Mouse (Mus musculus) heart, postnatal 14 days (tissue): ENCODE data around the gene Cacna2d3. TPM values are rescaled to one million over a fixed set of nuclear protein-coding genes. Genes with fewer than 3 reads are reported as not detected.

ENCODE experiments used
- DNase-seq, 2 experiments: peaks; one replicate each; pipeline ENCODE4 v3.0.0; 2021 to 2022
- intact Hi-C: fragments of 180-260 bp; cut with DNase I; formaldehyde crosslinking; loops from one replicate; pipeline ENCODE4 v1.15.1; 2025
- total RNA-seq, 2 experiments: library from RNA; stranded (reverse); gene quantifications; 2 replicates each; pipeline ENCODE4 v1.2.3; 2021

Cacna2d3 gene
- total RNA-seq, 2 experiments from 2014 or later: 0.07 to 0.17 TPM

GRCm38 (mm10) chr14:29648721-29649120, 72.9 kb downstream of the Cacna2d3 start:
- DNase-seq: no peak
- intact Hi-C loops: no loop called here

GRCm38 (mm10) chr14:29645421-29645820, 76.2 kb downstream of the Cacna2d3 start:
- intact Hi-C loops: no loop called here
- DNase-seq: no peak

DNA sequence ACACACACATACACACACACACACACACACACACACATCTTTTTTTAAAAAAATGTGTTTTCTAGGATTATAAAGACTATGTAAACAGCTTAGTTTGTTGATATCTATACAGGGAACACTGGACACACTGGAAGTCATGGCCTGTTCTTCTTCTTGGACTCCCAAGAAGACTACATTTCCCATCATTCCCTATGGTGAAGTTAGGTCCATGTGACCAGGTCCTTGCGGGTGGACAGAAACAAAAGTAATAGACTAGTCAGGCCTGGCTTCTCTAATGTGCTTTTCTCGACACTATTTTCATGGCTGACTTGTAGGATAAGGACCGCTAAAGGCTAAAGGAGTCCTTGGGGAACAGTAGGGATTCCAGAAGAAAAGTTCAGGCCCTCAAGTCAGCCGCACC, 78.4 kb downstream of the Cacna2d3 start:
- intact Hi-C loops: no loop called here
- no peak for DNase-seq

DNA sequence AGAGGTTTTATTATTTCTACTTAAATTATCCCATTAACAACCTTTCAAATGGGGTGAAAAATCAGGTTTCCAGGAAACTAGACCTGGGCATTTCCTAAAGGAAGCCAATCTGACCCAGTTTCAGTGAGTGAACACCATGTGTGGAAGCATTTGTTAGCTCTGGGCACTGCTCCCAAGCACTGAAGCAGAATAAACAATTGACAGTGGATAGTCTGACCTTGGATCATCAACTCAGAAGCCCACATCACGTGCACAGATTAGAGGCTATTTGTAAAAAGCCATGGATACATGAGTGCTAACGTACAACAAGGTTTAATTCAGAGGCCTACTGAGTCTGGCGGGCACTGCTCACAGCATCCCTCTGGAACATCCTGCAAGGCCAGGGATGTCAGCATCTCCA, 82.4 kb downstream of the Cacna2d3 start:
- intact Hi-C loops: no loop called here
- no peak for DNase-seq

DNA sequence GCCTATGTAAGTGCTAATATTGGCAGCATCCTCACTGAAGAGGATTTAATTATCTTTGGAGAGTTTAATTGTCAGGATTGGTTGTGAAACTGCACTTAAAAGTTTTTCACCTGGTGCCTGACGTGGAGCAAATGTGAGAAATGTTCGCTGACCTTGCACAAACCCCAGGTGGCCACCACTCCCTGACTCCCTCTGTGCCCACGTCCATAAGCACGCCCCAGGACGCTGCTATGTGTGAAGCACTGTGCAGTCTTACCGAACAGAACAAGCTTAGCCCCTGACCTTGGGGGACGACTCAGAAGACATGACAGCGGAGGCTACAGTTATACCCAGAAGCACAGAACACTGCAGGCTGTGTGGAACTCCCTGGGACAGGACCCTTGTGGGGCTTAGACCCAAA, 93.5 kb downstream of the Cacna2d3 start:
- no peak for DNase-seq
- intact Hi-C loops: no loop called here

- intact Hi-C loops: no loop called here
- no peak for DNase-seq
Measured at GRCm38 (mm10) chr14:29612436-29612835, 109.2 kb downstream of the Cacna2d3 start.

- intact Hi-C loops: no loop called here
- no peak for DNase-seq
Measured at GRCm38 (mm10) chr14:29608761-29609160, 112.9 kb downstream of the Cacna2d3 start.

DNA sequence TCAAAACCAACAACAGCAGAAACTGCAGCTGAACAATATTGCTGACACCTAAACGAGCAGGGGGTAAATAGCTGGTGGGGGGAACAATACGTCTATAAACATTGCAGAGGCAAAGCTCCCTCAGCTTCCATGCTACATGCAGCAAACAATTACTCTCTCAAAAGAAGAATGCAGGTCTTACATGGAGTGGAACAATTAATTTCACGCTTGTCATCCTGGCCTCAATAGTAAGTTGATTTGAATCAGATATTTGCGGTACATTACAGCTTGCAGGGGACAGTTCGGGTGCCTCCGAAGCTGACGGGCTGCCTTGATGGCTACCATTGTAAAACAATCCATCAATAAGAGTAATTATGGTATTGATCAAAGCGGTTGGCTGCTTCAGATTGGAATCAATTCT, 122.2 kb downstream of the Cacna2d3 start:
- intact Hi-C loops: no loop called here

GRCm38 (mm10) chr14:29592896-29593295, 128.8 kb downstream of the Cacna2d3 start:
- DNase-seq: no peak
- intact Hi-C loops: no loop called here

More for the DNA sequence above, 122.2 kb downstream of the Cacna2d3 start:
- DNase-seq: no peak

DNA sequence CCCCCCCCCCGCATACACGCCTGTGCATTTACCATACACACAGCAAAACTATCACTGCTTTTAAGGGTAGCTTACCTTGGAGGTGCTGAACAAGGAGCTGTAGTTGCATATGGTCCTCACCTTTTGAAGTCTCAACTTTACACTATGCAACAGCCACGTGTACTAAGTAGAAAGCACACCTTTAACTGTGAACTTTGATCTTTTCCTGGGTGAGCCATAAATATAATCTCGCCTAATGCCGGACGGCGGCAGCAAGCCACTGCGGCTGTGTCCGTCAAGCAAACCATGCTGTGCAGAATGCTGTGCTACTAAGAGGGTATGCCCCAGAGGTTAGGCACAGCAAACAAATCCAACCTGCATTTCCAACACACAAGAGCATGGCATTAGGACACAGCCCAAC, 132.0 kb downstream of the Cacna2d3 start:
- intact Hi-C loops: no loop called here
- no peak for DNase-seq

DNA sequence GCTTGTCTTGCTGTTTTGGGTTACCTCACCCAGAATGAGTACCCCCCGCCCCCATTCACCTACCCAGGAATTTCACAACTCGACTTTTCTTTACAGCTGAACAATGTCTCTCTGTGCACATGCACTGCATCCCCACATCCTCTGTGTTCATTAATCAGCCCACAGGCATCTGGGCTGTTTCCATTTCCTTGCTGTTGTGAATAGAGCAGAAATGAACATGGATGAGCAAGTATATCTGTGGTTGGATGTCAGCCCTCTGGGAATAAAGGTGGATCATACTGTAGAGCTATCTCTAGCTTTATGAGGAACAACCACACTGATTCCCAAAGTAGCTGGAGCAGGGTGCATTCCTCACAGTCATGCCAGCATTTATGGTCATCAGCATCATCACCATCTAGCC, 139.7 kb downstream of the Cacna2d3 start:
- intact Hi-C loops: no loop called here
- no peak for DNase-seq

DNA sequence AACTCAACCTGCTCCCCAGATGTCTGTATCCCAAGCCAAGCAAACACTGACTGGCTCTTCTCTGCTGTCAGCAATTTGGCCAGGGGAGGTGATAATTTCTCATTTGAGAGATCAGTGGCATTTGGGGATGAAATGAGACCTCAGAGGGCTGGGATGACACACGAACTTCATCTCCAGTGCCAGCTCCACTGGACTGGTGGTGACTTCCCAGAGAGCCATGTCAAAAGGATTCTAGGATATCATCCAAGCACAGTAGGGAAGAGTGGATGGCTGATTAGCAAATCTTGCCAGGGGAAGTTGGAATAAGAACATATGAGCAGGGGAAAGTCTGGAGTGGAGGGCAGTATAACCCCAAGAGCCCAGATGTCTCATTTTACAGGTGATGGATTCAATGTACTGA, 143.9 kb downstream of the Cacna2d3 start:
- no peak for DNase-seq
- intact Hi-C loops: no loop called here

- no peak for DNase-seq
- intact Hi-C loops: no loop called here
Measured at GRCm38 (mm10) chr14:29575551-29575950, 146.1 kb downstream of the Cacna2d3 start.

GRCm38 (mm10) chr14:29562704-29563103, 159.0 kb downstream of the Cacna2d3 start:
- no peak for DNase-seq
- intact Hi-C loops: no loop called here

DNA sequence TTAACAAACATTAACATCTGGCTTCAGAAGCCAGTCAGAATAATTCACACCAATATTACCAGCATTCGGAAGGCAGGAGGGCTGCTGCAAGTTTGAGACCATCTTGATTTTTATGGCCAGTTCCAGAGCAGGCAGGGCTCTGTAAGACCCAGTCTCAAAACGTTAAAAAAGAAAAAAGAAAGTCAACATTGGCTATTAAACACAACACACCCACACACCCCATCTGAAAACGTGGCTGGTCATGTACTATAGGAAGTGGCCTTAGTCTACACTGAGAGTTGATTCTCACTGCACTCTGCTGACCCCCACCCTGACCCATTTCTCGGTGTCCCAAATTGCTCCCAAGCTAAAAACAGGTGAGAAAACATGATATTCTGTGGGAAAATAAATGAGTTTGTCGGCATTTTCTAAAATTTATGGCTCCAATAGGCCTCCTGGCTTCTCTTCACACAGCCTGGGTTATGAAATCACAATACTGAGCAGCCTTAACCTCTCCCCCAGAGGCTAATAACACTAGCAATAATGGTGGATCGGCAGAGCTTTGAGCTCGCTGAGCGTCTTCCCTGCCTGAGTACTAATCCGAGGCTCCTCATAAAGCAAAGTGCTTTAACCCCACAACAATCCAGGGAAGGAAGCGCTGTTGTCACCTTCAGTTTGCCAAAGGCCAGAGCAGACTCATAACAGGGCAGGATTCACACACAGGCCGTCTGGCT, 160.4 kb downstream of the Cacna2d3 start:
- intact Hi-C loops: no loop called here
- DNase-seq: no peak

GRCm38 (mm10) chr14:29558440-29558839, 163.2 kb downstream of the Cacna2d3 start:
- no peak for DNase-seq

GRCm38 (mm10) chr14:29556152-29556551, 165.5 kb downstream of the Cacna2d3 start:
- intact Hi-C loops: no loop called here
- no peak for DNase-seq

More at GRCm38 (mm10) chr14:29558440-29558839, 163.2 kb downstream of the Cacna2d3 start:
- intact Hi-C loops: no loop called here

- intact Hi-C loops: no loop called here
- no peak for DNase-seq
Measured at GRCm38 (mm10) chr14:29552471-29552870, 169.2 kb downstream of the Cacna2d3 start.

DNA sequence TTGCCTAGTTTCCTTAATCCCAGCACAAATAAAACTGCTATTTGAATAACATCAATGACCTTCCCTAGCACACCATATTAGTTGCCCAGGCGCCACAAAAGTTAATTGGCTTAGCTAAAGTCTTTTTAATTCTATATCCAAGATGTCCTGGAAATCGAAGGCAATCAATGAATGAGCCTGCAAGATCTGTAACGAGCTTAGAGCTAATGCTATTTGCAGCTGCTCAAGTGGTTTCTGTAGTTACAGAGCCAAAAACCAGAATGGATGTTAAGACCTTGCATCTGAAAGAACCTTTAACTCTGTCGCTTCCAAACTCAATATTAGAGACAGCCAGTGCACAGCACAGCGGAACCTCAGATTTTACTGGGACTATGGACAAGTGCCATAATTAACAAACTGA, 173.0 kb downstream of the Cacna2d3 start:
- DNase-seq: no peak
- intact Hi-C loops: no loop called here

DNA sequence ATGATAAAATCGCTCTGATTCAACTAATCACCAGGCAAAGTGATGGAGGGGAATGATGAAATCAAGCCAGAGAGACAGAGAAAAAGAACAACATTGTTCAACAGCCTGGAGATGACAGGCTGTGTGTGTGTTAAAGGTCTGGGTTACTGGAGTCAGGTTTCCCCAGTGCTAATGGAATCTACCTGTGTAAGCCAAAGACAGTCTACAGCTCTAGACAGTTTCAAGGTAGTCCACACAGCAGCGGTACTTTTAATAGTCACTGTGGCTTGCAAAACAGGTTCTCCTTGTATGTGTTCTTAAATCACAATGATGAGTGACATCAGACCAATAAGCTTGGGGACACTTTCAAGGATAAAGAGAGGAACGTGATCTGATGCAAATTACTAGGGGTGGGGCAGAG, 191.1 kb downstream of the Cacna2d3 start:
- DNase-seq: no peak
- intact Hi-C loops: no loop called here

DNA sequence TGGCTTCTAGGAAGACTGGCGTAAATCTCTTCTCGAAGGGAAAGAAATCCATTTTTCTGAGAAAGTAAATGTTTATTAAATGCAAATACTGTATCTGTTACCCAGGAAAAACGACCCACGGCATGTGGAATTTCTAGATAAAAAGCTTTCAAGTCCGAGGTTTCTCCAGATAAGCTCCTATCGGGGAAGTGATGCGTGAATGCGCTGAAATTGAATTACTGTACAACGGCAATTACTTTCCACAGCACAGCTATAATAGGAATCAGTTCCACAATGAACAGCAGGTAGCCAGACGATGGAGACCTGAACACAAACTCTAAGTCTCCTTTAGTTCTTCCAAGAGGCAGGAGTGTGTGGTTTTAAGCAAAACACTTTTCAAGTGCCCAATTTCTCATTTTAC, 193.0 kb downstream of the Cacna2d3 start:
- intact Hi-C loops: no loop called here
- DNase-seq: no peak

- no peak for DNase-seq
Measured at GRCm38 (mm10) chr14:29519751-29520669, 201.7 kb downstream of the Cacna2d3 start.

More at GRCm38 (mm10) chr14:29519751-29520669, 201.7 kb downstream of the Cacna2d3 start:
- intact Hi-C loops: no loop called here
